In the genomic region with DNA sequence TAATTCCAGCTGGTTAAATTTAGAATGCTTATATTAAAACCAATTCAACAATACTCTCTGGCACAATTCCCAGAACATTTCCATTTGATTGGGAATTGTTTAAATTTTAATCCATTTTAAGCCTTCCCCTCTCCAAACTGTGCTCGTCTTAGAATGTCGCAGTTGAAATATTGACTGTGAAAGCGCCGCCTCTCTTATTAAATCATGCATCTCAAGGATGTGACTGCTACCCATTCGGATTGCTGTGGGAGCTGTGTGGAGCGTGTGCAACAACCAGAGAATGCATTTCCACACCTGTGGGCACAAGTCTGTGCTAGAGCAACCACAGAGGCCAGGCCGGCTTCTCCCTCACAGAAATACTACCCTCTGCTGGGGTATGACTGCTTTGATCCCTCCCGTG, we compare ENCODE assay signal across 17 mouse cellular contexts.
DNase-seq lines count a peak whose midpoint lies in the region; ATAC-seq lines count a peak whose summit lies in the region.
"Had no signal": no experiment of that assay in that cellular context is flagged by ENCODE, and none has a peak within 500 bp of the region (broad histone marks: within the 10 kb centered on the region; RNA-seq: fewer than 3 reads in every experiment).

No protein-coding gene starts in this region.

- no peak overlapping the region for H3K27ac ChIP-seq in midbrain, embryonic 16.5 days (ENCODE audit: low read length)
- H3K27ac ChIP-seq in midbrain, embryonic 11.5 days (ENCODE audit: low read depth, low read length) = no peak overlapping the region
- H3K27ac ChIP-seq in stomach, embryonic 14.5 days (ENCODE audit: low read length) = no peak overlapping the region
- H3K27ac ChIP-seq: kidney, postnatal 0 days; limb, embryonic 15.5 days; neural tube, embryonic 13.5 days had no signal

- no peak overlapping the region for H3K9ac ChIP-seq in midbrain, embryonic 16.5 days (ENCODE audit: low read depth, low read length)
- no peak overlapping the region for H3K9ac ChIP-seq in midbrain, embryonic 11.5 days (ENCODE audit: low read length)
- H3K9ac ChIP-seq in stomach, embryonic 14.5 days (replicated peaks; ENCODE audit: low read depth, low read length) = no peak overlapping the region
- H3K9ac ChIP-seq: embryonic facial prominence, embryonic 15.5 days; limb, embryonic 15.5 days; neural tube, embryonic 13.5 days had no signal

- peak; percentile 33 for ATAC-seq in midbrain, embryonic 16.5 days
- ATAC-seq in midbrain, embryonic 11.5 days (ENCODE audit: low FRiP score) = no peak
- peak; percentile 58; the same call in 1 of the 2 replicates for ATAC-seq in stomach, embryonic 14.5 days (ENCODE audit: insufficient number of reproducible peaks, insufficient read depth, low FRiP score, low read depth)
- ATAC-seq: inflammation-experienced regulatory T-cells, adult 6 months had no signal

- no peak overlapping the region for H3K4me2 ChIP-seq in midbrain, embryonic 16.5 days (ENCODE audit: low read length)
- H3K4me2 ChIP-seq in midbrain, embryonic 11.5 days = no peak overlapping the region
- no peak overlapping the region for H3K4me2 ChIP-seq in stomach, embryonic 14.5 days (replicated peaks; ENCODE audit: low read depth, low read length)
- H3K4me2 ChIP-seq: embryonic facial prominence, embryonic 15.5 days; limb, embryonic 15.5 days; neural tube, embryonic 13.5 days had no signal

- DNase-seq in cerebellum, postnatal 14 days = peak; percentile 9 to 15
- no peak for DNase-seq in cerebellum, postnatal 25 days
- DNase-seq in left cerebral cortex, adult 11 months (ENCODE audit: low spot score) = peak; percentile 0
- DNase-seq in left cerebral cortex, postnatal 36 days (ENCODE audit: low spot score in 2 of 2) = no peak
- DNase-seq in midbrain, embryonic 11.5 days (ENCODE audit: low spot score, missing footprints) = no peak
- DNase-seq in heart, adult 9 months (ENCODE audit: low spot score in 2 of 2) = no peak
- DNase-seq: cerebellum, adult 18-20 months; heart, adult 11 months; heart, postnatal 4 days; thymus, adult 2 months had no signal

- H3K4me3 ChIP-seq in midbrain, embryonic 16.5 days (ENCODE audit: low read depth, low read length) = no peak overlapping the region
- no peak overlapping the region for H3K4me3 ChIP-seq in midbrain, embryonic 11.5 days (ENCODE audit: low read depth, low read length)
- no peak overlapping the region for H3K4me3 ChIP-seq in stomach, embryonic 14.5 days (ENCODE audit: low read depth, low read length)
- H3K4me3 ChIP-seq: embryonic facial prominence, embryonic 15.5 days; limb, embryonic 15.5 days; neural tube, embryonic 13.5 days had no signal

- no peaks in the 10 kb centered on the region for H3K9me3 ChIP-seq in midbrain, embryonic 16.5 days (replicated peaks; ENCODE audit: control insufficient read depth, low read length, poor library complexity, severe bottlenecking)
- H3K9me3 ChIP-seq in midbrain, embryonic 11.5 days (ENCODE audit: control insufficient read depth, low read length) = no peaks in the 10 kb centered on the region
- H3K9me3 ChIP-seq in stomach, embryonic 14.5 days (ENCODE audit: control insufficient read depth, low read depth, low read length) = no peaks in the 10 kb centered on the region
- H3K9me3 ChIP-seq: embryonic facial prominence, embryonic 15.5 days; limb, embryonic 15.5 days; neural tube, embryonic 13.5 days had no signal

- no peaks in the 10 kb centered on the region for H3K4me1 ChIP-seq in midbrain, embryonic 16.5 days (ENCODE audit: control insufficient read depth, insufficient read depth, low read length)
- H3K4me1 ChIP-seq in midbrain, embryonic 11.5 days (ENCODE audit: control insufficient read depth, insufficient read depth, low read length) = no peaks in the 10 kb centered on the region
- no peaks in the 10 kb centered on the region; the same call in 1 of the 2 replicates for H3K4me1 ChIP-seq in stomach, embryonic 14.5 days (ENCODE audit: control insufficient read depth, insufficient read depth, low read length)
- H3K4me1 ChIP-seq: limb, embryonic 15.5 days had no signal

- no peaks in the 10 kb centered on the region for H3K36me3 ChIP-seq in midbrain, embryonic 16.5 days (ENCODE audit: control insufficient read depth, insufficient read depth, low read length)
- no peaks in the 10 kb centered on the region for H3K36me3 ChIP-seq in midbrain, embryonic 11.5 days (ENCODE audit: control insufficient read depth, insufficient read depth, low read length)
- no peaks in the 10 kb centered on the region for H3K36me3 ChIP-seq in stomach, embryonic 14.5 days (ENCODE audit: control insufficient read depth, insufficient read depth, low read length)
- H3K36me3 ChIP-seq: embryonic facial prominence, embryonic 15.5 days; limb, embryonic 15.5 days; neural tube, embryonic 13.5 days had no signal

- no peaks in the 10 kb centered on the region; the same call in 1 of the 2 replicates for H3K27me3 ChIP-seq in midbrain, embryonic 16.5 days (ENCODE audit: control insufficient read depth, insufficient read depth, low read depth, low read length)
- no peaks in the 10 kb centered on the region for H3K27me3 ChIP-seq in midbrain, embryonic 11.5 days (ENCODE audit: control insufficient read depth, insufficient read depth, low read length)
- H3K27me3 ChIP-seq in stomach, embryonic 14.5 days (ENCODE audit: control insufficient read depth, insufficient read depth, low read length) = no peaks in the 10 kb centered on the region
- H3K27me3 ChIP-seq: embryonic facial prominence, embryonic 15.5 days; limb, embryonic 15.5 days; neural tube, embryonic 13.5 days had no signal

- intact Hi-C loops in left cerebral cortex, postnatal 36 days (cut with DNase I) = no loop called here

- 52% methylated on average over 8 of the region's 8 CpGs for WGBS in midbrain, embryonic 16.5 days
- 85% methylated on average over 8 of the region's 8 CpGs for WGBS in midbrain, embryonic 11.5 days
- 36% methylated on average over 8 of the region's 8 CpGs for WGBS in stomach, embryonic 14.5 days

Comparison
In these comparisons a context has a peak if more than half of its experiments do, and no peak if none do; other contexts are left out.
1. DNase-seq: peak in cerebellum, postnatal 14 days (2 of 2) and left cerebral cortex, adult 11 months (single experiment); none in cerebellum, postnatal 25 days (0 of 2), left cerebral cortex, postnatal 36 days (0 of 2), midbrain, embryonic 11.5 days (single experiment) and heart, adult 9 months (0 of 2).